In the genomic region with DNA sequence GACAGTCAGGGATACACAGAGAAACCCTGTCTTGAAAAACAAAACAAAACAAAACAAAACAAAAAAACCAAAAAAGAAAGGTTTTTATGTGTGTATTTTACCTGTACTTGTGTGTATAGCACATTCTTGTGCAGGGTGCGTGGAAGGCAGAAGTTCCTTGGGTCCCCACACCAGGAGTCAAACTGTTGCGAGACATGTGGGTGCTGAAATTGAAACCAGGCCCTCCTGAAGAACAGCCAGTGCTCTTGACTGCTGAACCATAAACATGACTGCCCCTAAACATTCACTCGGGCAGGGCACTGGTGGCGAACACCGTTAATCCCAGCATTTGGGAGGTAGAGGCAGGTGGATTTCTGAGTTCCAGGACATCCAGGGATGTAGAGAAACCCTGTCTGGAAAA, we compare ENCODE assay signal across 34 mouse cellular contexts.
"Had no signal": no experiment of that assay in that cellular context is flagged by ENCODE, and none has a peak within 500 bp of the region (broad histone marks: within the 10 kb centered on the region; RNA-seq: fewer than 3 reads in every experiment).

No protein-coding gene starts in this region.

- H3K4me1 ChIP-seq: heart, embryonic 10.5 days; heart, embryonic 15.5 days; hindbrain, embryonic 10.5 days; hindbrain, embryonic 12.5 days; hindbrain, embryonic 15.5 days; intestine, embryonic 15.5 days; kidney, embryonic 15.5 days had no signal

- H3K9ac ChIP-seq: heart, embryonic 12.5 days; heart, embryonic 13.5 days; heart, embryonic 15.5 days; hindbrain, embryonic 12.5 days; hindbrain, embryonic 13.5 days; hindbrain, embryonic 14.5 days; hindbrain, embryonic 15.5 days; intestine, embryonic 15.5 days; kidney, embryonic 15.5 days had no signal

- H3K27me3 ChIP-seq: heart, embryonic 12.5 days; heart, embryonic 13.5 days; heart, embryonic 15.5 days; hindbrain, embryonic 13.5 days; hindbrain, embryonic 15.5 days; intestine, embryonic 15.5 days; kidney, embryonic 15.5 days had no signal

- H3K27ac ChIP-seq: heart, embryonic 10.5 days; heart, embryonic 13.5 days; heart, embryonic 15.5 days; hindbrain, embryonic 10.5 days; hindbrain, embryonic 12.5 days; hindbrain, embryonic 13.5 days; hindbrain, embryonic 14.5 days; hindbrain, embryonic 15.5 days; hindbrain, postnatal 0 days; intestine, embryonic 15.5 days; kidney, embryonic 15.5 days; kidney, postnatal 0 days; layer of hippocampus, adult 2 months had no signal

- H3K9me3 ChIP-seq: heart, embryonic 15.5 days; hindbrain, embryonic 10.5 days; hindbrain, embryonic 12.5 days; hindbrain, embryonic 13.5 days; hindbrain, embryonic 15.5 days; intestine, embryonic 15.5 days; kidney, embryonic 15.5 days had no signal

- H3K4me3 ChIP-seq: heart, embryonic 10.5 days; heart, embryonic 12.5 days; heart, embryonic 13.5 days; heart, embryonic 15.5 days; hindbrain, embryonic 10.5 days; hindbrain, embryonic 12.5 days; hindbrain, embryonic 13.5 days; hindbrain, embryonic 15.5 days; intestine, embryonic 15.5 days; kidney, embryonic 15.5 days; layer of hippocampus, adult 2 months had no signal

- DNase-seq: heart, postnatal 10 days; heart, postnatal 14 days; heart, postnatal 36 days; heart, postnatal 4 days; kidney, adult 11 months; kidney, adult 18-20 months; kidney, adult 2 months; kidney, adult 8-10 months; kidney, adult 9 months; kidney, postnatal 10 days; kidney, postnatal 14 days; kidney, postnatal 25 days; kidney, postnatal 36 days; kidney, postnatal 4 days; layer of hippocampus, adult 9-11 months; layer of hippocampus, postnatal 36 days had no signal

- ATAC-seq: hindbrain, embryonic 16.5 days; hindbrain, postnatal 0 days; inflammation-experienced regulatory T-cells, adult 6 months; intestine, postnatal 0 days had no signal

- H3K4me2 ChIP-seq: heart, embryonic 11.5 days; heart, embryonic 12.5 days; heart, embryonic 13.5 days; heart, embryonic 15.5 days; hindbrain, embryonic 12.5 days; hindbrain, embryonic 13.5 days; hindbrain, embryonic 14.5 days; hindbrain, embryonic 15.5 days; intestine, embryonic 15.5 days; kidney, embryonic 15.5 days had no signal
